Mouse (Mus musculus) monocyte, adult 2 months (primary cell): ENCODE data around the gene Gm38100.

Experiments used
- DNase-seq, 2 experiments: peaks; one replicate each; pipeline ENCODE4 v3.0.0; 2022; ENCODE audit warnings: low spot score in 2 of 2, low read depth in 1 of 2

Gene Gm38100

DNA sequence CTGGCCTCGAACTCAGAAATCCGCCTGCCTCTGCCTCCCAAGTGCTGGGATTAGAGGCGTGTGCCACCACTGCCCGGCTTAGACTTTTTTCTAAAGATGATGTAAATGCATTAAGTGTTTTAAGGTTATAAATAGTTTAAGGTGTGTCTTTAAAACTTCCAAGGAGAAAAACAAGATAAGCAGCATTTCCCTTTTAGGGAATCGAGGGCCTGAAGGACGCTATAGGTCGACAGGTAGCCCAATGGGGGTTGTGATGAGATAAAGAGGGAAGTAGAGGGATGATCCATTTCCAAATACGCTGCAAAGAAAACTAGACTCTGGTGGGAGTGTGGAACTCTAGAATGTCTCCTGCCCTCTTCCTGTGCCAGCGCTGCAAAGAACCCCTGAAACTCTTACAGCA lies at the start of gene Gm38100:
Gm38100 (plus strand) TSS at position 301 of the 400 bp plus-strand sequence.
- no peak for DNase-seq

DNA sequence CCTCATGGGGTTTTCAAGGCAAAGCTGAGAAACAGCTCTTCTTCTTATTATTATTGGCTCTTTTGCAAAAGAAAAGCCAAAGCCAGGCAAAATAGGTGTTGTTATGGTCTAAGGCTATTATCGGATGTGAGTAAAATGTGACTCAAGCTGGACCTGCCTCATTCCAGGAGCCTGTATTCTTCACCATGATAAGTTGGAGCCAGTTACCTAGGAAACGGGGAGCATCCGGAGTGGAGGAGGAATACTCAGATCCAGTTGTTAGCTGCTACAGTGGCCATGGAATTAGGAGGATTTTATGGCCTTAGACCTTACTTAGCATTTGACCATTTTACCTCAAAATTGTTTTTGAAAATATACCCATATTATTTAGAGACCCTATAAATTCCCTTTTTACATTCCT lies 49.4 kb upstream of the Gm38100 start:
- DNase-seq: no peak

DNA sequence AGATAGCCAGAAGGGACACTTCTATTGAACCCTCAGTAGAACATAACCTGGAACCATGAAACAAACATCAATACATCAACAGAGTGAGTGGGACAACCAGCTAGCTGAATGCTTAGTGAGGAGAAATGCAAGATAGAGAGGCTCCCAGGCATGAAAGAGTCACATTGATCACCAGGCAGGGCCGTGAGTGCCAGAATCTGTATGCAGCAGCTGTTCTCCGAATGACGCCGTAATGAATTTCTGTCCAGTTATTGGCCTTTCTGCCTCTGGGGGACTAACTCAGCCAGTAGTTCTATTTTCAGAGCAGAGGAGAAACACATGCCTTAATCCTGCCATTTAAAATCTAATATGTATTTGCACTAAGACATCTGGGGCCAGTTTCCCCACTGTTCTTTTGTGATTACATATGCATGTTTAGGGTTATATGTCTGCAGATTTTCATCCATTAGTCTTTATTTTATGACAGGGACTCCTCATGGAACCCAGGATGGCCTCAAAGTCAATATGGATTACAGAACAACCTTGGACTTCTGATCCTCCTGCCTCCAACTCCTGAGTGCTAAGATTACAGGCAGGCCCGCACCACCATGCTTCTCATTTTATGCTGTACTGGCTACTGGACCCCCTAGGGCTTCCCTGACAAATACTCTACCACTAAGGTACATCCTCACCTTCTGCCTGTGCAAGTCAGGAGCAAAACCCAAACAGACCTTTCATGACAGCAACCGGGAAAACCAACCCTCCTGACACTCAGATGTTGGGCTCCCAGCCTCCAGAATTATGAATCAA lies 47.9 kb upstream of the Gm38100 start:
- no peak for DNase-seq

DNA sequence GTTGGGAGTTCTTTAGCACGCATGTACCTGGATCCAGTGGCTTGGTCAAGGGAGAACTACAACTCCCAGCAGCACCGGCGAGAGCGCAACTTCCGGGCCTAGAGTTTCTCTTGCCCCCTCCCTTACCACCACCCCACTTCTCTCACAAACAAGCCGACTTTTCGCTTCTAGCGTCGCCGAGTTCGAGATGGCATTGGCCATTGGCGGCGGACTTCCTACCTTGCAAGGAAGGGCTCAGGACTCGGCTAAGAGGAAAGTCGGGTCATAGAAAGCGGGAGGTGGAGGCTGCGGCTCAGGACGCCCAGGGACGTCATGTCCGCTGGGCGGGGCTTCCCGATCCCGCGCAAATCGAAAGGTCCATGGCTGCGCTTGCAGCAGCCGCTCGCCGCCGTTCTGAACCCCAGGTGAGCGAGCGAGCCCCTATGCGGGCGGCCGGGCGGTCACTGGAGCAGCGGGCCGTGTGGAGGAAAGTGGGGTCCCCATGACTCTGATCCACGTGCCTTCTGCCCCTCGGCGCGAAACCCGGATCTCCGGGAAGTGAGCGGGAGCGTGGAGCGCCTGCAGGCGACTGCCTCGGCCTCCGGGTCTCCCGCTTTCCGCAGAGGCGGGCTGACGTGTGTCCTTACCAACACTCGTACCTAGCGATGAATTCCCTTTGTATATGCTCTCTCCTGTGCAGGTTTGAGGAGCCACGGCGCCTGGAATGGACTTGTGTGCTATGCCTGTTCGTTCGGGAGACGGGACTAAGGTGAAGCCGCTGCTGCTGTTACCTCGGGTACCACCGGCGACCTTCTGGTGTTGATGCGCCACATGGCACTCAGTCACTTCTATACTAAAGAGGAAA lies 39.5 kb upstream of the Gm38100 start, which contains the start of gene Exo1:
Exo1 (plus strand) TSS at position 129 of the 844 bp plus-strand sequence.
- peak; percentile 65 to 78 for DNase-seq

DNA sequence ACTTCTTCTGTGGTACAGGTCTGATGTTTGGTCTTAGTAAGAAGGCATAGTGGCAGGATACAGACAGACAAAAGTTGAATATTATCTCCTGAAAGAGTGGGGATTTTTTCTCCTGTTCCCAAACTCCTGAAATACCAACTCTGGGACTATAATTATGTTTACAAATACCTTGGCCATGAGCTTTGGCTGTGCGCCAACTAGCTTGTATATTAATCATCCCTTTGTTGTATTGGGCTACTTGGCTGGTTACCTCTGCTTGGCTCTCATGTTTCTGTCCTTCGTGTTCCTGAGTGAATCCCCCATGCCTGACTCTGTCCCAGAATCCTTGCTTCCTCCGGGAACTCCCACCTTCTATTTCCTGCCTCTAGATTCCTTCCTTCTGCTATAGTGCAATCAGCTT lies 36.7 kb upstream of the Gm38100 start:
- no peak for DNase-seq

DNA sequence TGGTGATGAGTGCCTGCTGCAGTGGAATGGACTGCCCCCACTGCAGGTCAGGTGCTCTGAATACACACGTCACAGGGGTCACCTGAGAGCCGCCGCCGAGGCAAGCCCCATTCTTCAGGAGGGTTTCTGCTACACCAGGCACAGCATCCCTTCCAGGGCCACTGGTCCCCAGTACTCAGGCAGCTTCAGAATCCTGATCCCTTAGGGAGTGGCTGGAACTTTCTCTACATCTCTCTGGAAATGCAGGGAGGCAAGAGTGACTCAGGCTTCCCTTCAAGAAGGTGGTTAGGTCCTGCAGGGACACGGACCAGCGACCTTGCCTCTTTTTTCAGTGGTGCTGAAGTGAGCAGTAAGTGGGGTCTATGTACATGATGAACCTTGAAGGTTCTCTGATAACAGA lies 26.9 kb upstream of the Gm38100 start:
- no peak for DNase-seq

DNA sequence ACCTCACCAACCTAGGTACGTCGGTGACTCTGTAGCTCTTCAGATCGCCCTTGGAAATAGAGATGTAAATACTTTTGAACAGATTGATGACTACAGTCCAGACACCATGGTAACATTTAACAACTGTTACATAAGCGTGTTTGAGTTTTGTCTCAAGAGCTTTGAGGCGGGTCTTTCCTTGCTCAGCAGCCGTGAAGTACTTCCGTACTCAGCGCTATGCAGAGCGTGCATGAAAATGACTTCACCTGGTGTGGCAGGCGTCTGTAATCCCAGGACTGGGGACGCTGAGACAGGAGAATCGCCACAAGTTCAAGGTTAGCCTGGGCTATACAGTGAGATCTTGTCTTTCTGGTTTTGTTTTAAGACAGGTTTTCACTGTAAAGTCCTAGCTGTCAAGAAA lies 26.4 kb upstream of the Gm38100 start:
- DNase-seq: no peak

DNA sequence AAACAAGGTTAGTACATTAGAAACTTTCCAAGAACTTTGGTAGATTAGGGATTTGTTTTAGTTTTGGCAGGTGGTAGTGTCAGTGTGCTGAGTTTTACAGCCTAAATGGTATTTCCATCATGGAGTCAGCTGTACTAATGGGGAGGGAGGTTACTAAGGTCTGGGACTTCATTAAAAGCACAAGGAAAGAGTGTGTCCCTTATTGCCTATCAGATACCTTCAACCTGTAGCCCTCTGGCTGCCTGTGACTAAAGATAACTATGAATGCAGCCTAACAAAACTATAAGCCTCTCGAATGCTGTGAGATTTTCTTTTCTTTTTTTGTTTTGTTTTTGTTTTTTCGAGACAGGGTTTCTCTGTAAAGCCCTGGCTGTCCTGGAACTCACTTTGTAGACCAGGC lies 8.9 kb upstream of the Gm38100 start:
- DNase-seq: no peak

DNA sequence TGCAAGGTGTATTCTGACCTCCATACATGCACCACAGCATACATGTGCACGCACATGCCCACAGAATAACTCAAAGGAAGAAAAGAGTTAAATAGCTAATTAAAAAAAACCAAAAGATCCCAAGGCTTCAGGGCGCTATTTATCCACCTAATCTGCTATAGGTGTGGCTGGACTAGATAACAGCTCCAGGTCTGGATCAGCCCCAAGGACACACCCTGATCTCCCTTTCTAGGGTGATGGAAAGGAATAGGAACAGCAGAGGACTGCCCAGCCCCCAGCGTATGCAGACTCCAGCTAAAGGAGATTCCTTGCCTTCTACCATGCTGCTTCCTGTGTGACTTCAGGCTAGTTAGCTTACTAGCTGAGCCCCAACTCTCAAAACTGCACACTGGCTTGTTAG lies 8.1 kb upstream of the Gm38100 start:
- DNase-seq: no peak

DNA sequence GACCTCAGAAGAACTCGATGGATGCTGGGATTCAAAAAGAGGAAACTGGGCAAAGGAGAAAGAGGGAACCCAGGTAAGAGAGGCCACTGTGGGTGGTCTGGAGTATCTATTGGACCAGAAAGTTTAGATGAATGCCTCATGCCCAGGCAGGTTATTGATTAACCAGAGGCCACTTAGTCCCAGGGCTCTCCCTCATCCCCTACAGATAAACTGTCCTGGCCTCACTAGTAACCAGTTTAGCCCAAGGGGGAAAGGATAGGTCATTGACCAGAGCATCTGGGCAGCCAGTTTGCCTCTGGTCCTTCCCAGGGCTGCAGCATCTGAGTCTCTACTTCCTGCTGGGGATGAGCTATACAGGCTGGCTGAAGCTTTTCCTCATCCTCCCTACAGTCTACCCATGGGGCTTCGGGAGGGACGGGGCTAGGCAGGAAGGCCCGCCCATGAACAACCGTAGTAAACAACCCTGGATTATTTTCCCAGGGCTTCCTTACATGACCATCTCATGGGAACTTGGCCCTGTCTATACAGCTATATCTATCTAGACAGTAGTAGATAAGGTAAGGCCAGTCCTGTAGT lies 6.3 kb upstream of the Gm38100 start:
- no peak for DNase-seq

DNA sequence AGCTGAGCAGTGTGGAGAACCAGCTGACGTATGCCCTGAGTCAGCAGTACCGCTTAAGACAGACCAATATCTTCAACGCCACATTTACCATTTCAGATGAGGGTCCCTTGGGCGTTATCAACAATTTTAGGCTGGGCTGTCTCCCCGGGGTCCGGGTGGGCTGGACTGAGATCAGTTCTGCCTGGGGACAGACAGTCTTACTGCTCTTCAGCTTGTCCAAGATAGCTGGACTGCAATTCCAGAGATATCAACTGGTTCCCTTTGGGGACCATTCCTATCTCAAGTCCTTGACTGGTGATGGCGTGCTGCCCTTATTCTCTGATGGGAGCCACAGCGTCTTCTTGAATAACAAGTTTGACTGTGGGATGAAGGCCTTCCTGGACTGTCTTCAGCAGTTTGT lies 962 bp downstream of the Gm38100 start:
- no peak for DNase-seq

DNA sequence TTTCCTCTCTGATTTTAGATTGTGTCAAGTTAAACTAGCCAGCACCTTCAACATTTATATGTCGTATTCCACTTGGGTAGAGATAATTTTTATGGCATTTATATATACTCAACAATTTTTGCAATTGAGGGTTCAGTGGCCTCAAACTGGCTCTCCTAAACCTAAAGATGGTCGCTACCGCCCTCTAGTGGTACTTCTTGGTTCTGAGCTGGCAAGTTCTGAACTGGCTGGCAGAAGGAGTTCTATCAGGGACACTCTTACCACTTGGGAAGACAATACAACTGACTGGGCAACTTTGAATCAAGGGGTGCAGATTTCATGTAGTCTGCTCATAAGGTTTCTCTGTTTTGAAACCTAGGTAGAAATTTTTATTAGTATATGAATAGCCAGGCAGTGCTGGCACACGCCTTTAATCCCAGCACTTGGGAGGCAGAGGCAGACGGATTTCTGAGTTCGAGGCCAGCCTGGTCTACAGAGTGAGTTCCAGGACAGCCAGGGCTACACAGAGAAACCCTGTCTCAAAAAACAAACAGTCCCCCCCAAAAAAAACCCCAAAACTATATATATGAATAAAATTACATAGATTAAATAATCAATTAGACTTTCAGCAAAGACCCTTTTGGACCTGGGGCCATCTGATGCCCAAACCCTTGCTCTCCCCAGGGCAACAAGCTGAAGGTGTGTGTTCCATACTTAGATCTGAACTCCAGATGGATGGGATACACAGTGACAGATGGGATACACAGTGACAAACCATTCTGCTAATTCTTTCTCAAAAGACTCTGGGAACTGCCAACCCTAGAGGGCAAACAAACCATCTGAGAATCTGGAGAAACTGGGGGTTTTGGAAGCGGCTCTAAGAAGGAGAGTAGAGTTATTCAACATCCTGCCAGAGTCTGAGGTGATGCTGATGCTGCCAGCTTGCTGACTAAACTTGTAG lies 4.0 kb downstream of the Gm38100 start:
- peak in 1 of 2 experiments; percentile 6 for DNase-seq

DNA sequence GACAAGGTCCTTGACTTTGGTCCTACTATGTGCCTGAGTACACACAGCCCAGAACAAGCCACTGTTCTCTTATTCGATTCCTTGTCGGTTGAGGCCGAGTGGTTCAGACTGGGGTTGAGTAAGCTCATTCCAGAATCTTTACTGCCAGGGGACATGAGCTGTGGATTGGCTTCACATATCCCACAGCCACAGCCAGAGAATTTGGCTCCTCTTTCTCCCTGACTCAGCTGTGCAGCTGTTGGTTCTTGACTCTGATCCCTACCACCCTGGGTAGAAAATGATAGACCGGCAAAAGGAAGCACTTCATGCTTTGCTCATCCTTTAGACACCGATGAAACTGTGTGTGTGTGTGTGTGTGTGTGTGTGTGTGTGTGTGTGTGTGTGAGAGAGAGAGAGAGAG lies 11.3 kb downstream of the Gm38100 start:
- no peak for DNase-seq

DNA sequence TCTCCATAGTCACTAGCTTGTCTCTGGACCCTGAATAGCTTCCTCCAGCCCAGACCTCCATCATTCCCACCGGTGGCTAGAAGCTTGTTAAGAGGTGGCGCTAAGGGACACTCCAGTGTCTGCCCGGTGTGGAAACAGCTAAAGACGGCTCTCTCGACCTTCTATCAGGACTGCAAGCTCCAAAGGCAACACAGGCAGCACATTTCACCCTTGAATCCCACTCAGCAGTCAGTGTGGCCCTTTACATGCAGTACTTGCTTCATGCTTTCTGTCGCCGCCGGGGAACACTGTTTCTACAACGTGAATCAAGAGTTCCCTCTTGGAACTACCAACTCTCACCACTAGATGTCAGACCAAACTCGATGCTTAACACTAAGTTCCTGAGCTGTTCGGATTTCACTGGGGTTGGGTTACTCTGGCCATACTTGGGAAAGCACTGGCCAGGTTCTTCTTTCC lies 16.2 kb downstream of the Gm38100 start:
- DNase-seq: no peak

DNA sequence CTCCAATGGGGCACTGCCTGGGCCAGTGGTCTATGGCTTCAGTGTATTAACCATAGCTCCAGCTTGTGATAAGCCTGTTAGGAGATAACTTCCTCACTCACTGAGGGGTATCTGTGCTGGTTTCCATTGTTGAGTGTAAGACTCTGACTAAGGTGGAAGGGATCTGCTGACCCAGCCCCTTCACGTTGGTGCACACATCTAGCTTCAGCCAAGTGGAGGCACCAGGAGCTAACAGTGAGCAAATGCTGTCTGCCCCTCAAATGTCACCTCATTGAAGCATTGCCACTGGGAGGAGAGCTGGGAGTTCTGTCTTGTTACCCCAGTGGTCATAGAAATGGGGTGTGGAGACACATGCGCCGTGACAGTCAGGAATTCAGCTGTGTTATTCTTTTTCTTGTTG lies 18.6 kb downstream of the Gm38100 start:
- no peak for DNase-seq

DNA sequence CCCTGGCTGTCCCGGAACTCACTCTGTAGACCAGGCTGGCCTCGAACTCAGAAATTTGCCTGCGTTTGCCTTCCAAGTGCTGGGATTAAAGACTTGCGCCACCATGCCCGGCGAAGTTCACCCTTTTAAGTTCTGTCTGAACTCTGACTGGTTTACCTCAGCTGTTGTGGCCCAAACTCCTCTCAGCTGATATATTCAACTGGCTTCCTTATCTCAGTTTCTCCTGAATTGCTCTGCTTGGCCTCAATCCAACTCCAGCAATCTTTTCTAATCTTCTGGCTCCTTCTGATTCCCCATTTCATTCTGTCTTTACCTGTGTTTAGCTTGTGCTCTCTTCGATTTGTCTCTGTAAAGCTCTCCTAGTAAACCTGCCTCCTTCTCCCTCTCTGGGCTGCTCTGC lies 23.0 kb downstream of the Gm38100 start:
- no peak for DNase-seq

DNA sequence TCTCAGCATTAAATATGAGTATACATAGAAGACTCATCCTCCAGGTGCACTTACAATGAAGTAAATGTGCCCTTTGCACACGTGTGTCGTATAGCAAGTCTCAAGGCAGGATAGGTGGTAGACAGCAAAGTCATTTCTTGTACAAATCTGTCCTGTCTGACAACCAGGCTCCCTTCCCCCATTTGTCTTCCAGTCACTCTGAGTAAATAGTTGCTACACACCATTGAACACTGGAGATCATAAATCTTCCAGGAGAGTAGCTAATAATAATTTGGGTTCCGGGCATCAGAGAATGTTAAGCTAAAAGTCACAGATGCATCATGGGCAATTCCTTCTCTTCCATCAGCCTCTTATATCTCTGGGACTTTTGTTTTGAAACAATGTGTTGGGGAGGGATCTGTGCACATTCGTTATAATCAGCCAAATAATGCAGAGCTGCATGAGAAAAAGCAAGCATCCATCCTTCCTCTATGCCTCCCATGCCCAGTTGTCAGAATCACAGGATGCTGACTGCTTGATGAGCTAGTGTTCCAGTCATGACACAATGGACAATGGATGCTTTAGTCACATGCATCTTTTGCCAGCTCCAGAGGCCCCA lies 26.7 kb downstream of the Gm38100 start:
- DNase-seq: no peak

DNA sequence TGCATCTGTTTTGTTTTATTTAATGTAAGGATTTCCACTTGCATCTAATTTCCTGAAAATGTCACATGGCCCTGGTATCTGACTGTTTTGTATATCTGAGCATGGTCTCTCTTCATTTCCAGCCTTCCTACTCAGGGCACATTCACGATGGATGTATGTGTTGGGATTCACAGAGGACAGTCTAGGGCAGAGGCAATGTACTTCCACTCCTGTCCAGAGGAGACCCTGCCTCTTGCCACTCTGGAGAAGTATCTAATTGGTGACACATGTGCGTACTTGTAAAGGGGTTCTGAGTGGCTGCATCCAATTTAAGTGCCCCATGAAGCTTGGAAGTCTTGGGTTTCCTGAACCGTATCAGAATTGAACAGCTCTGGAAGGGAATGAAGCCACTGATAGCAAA lies 30.3 kb downstream of the Gm38100 start:
- no peak for DNase-seq

DNA sequence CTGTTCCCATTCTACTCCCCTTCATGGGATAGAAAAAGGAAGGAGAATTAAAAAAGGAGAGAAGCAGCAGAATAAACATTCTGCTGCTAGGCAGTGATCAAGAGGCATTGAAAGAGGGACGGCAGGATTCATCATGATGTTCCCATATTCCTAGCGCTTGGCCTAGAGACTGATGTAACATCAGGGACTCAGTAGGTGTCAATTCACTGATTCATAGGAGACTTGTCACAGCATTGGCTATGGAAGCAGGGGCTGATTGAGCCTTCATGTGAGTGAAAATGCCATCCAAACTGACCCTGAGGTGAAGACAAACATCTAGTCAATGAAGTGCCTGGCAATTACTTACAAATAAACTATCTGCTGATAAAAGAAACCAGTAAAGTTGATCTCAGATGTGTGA lies 30.7 kb downstream of the Gm38100 start:
- no peak for DNase-seq

DNA sequence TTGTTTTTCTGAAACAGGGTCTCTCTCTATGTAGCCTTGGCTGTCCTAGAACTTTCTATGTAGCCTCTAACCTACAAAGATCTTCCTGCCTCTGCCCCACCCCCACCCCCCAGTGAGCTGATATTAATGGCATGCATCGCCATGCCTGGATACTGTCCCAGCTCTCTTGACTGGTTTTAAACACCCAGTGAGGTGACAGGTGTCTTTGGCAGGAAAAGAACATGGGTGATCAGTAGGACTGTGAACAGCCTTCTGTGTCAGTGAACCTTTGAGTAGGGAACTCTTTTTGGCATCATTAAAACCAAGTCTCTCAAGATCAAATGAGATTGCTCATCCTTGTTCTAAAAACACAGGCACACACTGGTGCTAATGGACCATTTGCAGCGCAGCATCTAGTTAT lies 41.7 kb downstream of the Gm38100 start:
- DNase-seq: no peak
